Mouse (Mus musculus) hindbrain, embryonic 15.5 days (tissue): Measurements from ENCODE around the gene Rbm8a. TPM values are rescaled to one million over a fixed set of nuclear protein-coding genes. Genes with fewer than 3 reads are reported as not detected.
"Not testable (repeated sequence)": the region's sequence is repeated elsewhere in the genome, so short reads cannot be mapped to it uniquely, and the experiment has no call there.

ENCODE experiments used
- ATAC-seq: fragments of 200-750 bp; cut with Nextera tagmentation; 2 replicates; pipeline ENCODE4 v1.8.0; 2017; ENCODE audit warnings: low read depth, moderate number of reproducible peaks, moderate TSS enrichment; ENCODE audit not compliant: low FRiP score
- H3K27ac ChIP-seq: fragments of 300-500 bp; sonication (generic); replicated peaks from 2 replicates; pipeline ENCODE4 v1.5.1; 2015; ENCODE audit warnings: mild to moderate bottlenecking, inconsistent platforms
- H3K27me3 ChIP-seq: fragments of 300-500 bp; sonication (generic); 2 replicates; pipeline ENCODE4 v1.6.1; 2015; ENCODE audit warnings: control low read depth, inconsistent platforms
- H3K36me3 ChIP-seq: fragments of 300-500 bp; sonication (generic); 2 replicates; pipeline ENCODE4 v1.6.1; 2015; ENCODE audit warnings: control low read depth, inconsistent platforms
- H3K4me1 ChIP-seq: fragments of 300-500 bp; sonication (generic); replicated peaks from 2 replicates; pipeline ENCODE4 v1.6.1; 2015; ENCODE audit warnings: control low read depth, inconsistent platforms
- H3K4me2 ChIP-seq: fragments of 300-500 bp; sonication (generic); 2 replicates; pipeline ENCODE4 v1.6.1; 2015; ENCODE audit warnings: moderate library complexity, mild to moderate bottlenecking, inconsistent platforms
- H3K4me3 ChIP-seq: fragments of 300-500 bp; sonication (generic); 2 replicates; pipeline ENCODE4 v1.5.1; 2015; ENCODE audit warnings: mild to moderate bottlenecking, inconsistent platforms
- H3K9ac ChIP-seq: fragments of 300-500 bp; sonication (generic); 2 replicates; pipeline ENCODE4 v1.6.1; 2015; ENCODE audit warnings: inconsistent platforms
- H3K9me3 ChIP-seq: fragments of 300-500 bp; sonication (generic); 2 replicates; pipeline ENCODE4 v1.6.1; 2016; ENCODE audit warnings: control low read depth, inconsistent platforms
- WGBS: fragments of 180-500 bp; shearing (Covaris S2); methylation state at CpG from one replicate; pipeline ENCODE4 v1.1.7; 2015; 5-methylcytosine and 5-hydroxymethylcytosine counted together
- polyA plus RNA-seq: library from polyadenylated mRNA; unstranded; fragments of >200 nt; fragmentation: Nextera tagmentation; extraction: Ambion mirVana; gene quantifications from 2 replicates; pipeline ENCODE4 v1.2.1, GENCODE M21; 2015

Rbm8a gene
- polyA plus RNA-seq, 1 experiment from 2014 or later: 109 TPM

- Histone ChIP-seq H3K36me3 (no peaks in the 10 kb centered on the region), H3K9ac (no peak overlapping the region; the same call in 1 of the 2 replicates), H3K27ac (peak overlapping the region; percentile 64), H3K4me1 (peaks cover 18% of the 10 kb centered on the region), H3K9me3 (no peaks in the 10 kb centered on the region), H3K4me3 (peak overlapping the region; percentile 34), H3K27me3 (no peaks in the 10 kb centered on the region), H3K4me2 (peak overlapping the region; percentile 67)
- WGBS: 47% methylated on average over 8 of the region's 8 CpGs
- 0 out of 2 replicates have a peak, but pooled peaks have one; percentile 4 for ATAC-seq
Observed at GRCm38 (mm10) chr3:96662731-96663316, 33.1 kb downstream of the Rbm8a start.

- Histone ChIP-seq H3K9me3 (no peaks in the 10 kb centered on the region), H3K36me3 (no peaks in the 10 kb centered on the region), H3K4me3 (peak overlapping the region; percentile 34), H3K4me1 (peaks cover 18% of the 10 kb centered on the region), H3K9ac (peak overlapping the region; percentile 35), H3K4me2 (peak overlapping the region; percentile 67), H3K27ac (peak overlapping the region; percentile 64), H3K27me3 (no peaks in the 10 kb centered on the region)
- WGBS: 5% methylated on average over 15 of the region's 18 CpGs
- peak; percentile 88 for ATAC-seq
Observed at GRCm38 (mm10) chr3:96663432-96664239, 33.9 kb downstream of the Rbm8a start.

GRCm38 (mm10) chr3:96665732-96666363, 36.1 kb downstream of the Rbm8a start:
- H3K4me3 ChIP-seq, H3K4me2 ChIP-seq, H3K9ac ChIP-seq, H3K36me3 ChIP-seq, ATAC-seq, H3K27ac ChIP-seq, H3K9me3 ChIP-seq, H3K27me3 ChIP-seq: not testable (repeated sequence)
- 88% methylated on average over 7 of the region's 7 CpGs for WGBS
- peaks cover 24% of the 10 kb centered on the region for H3K4me1 ChIP-seq

- WGBS: 93% methylated on average over 5 of the region's 5 CpGs
Observed at GRCm38 (mm10) chr3:96666916-96667315, 37.2 kb downstream of the Rbm8a start.

GRCm38 (mm10) chr3:96667316-96667715, 37.6 kb downstream of the Rbm8a start:
- Histone ChIP-seq H3K27me3 (0 out of 2 replicates have a peak, but pooled peaks cover 4% of the 10 kb centered on the region), H3K4me1 (peaks cover 24% of the 10 kb centered on the region), H3K4me3 (no peak overlapping the region), H3K36me3 (no peaks in the 10 kb centered on the region), H3K4me2 (no peak overlapping the region), H3K9ac (no peak overlapping the region), H3K9me3 (no peaks in the 10 kb centered on the region), H3K27ac (no peak overlapping the region)
- 40% methylated on average over 1 of the region's 1 CpGs for WGBS
- ATAC-seq: no peak

More at GRCm38 (mm10) chr3:96666916-96667315, 37.2 kb downstream of the Rbm8a start:
- H3K36me3 ChIP-seq: no peaks in the 10 kb centered on the region
- peaks cover 24% of the 10 kb centered on the region for H3K4me1 ChIP-seq
- H3K4me2 ChIP-seq: no peak overlapping the region
- H3K9me3 ChIP-seq: no peaks in the 10 kb centered on the region
- no peak overlapping the region for H3K9ac ChIP-seq
- no peak overlapping the region for H3K27ac ChIP-seq
- no peak for ATAC-seq
- H3K4me3 ChIP-seq: no peak overlapping the region
- H3K27me3 ChIP-seq: 0 out of 2 replicates have a peak, but pooled peaks cover 4% of the 10 kb centered on the region

GRCm38 (mm10) chr3:96668424-96669067, 38.8 kb downstream of the Rbm8a start:
- Histone ChIP-seq H3K36me3 (no peaks in the 10 kb centered on the region), H3K4me1 (peaks cover 13% of the 10 kb centered on the region), H3K9me3 (no peaks in the 10 kb centered on the region), H3K27ac (no peak overlapping the region), H3K4me3 (no peak overlapping the region), H3K4me2 (no peak overlapping the region), H3K9ac (no peak overlapping the region), H3K27me3 (0 out of 2 replicates have a peak, but pooled peaks cover 4% of the 10 kb centered on the region)
- 97% methylated on average over 5 of the region's 5 CpGs for WGBS
- no peak for ATAC-seq

- peak; percentile 92 for ATAC-seq
- 5% methylated on average over 35 of the region's 35 CpGs for WGBS
Observed at GRCm38 (mm10) chr3:96669727-96670468, 40.2 kb downstream of the Rbm8a start, which contains the start of gene Ankrd35. Gene Ankrd35, plus strand, starts transcription at chr3:96670131.

GRCm38 (mm10) chr3:96671519-96671918, 41.8 kb downstream of the Rbm8a start:
- no peak overlapping the region for H3K4me2 ChIP-seq
- H3K9ac ChIP-seq: no peak overlapping the region
- peaks cover 5% of the 10 kb centered on the region for H3K4me1 ChIP-seq
- 96% methylated on average over 5 of the region's 5 CpGs for WGBS
- 0 out of 2 replicates have a peak, but pooled peaks cover 4% of the 10 kb centered on the region for H3K27me3 ChIP-seq
- H3K4me3 ChIP-seq: no peak overlapping the region
- no peaks in the 10 kb centered on the region for H3K9me3 ChIP-seq
- no peak for ATAC-seq
- H3K36me3 ChIP-seq: no peaks in the 10 kb centered on the region
- no peak overlapping the region for H3K27ac ChIP-seq

More at GRCm38 (mm10) chr3:96669727-96670468, 40.2 kb downstream of the Rbm8a start, which contains the start of gene Ankrd35:
- Histone ChIP-seq H3K4me3 (peak within 1 kb of the TSS; percentile 50), H3K27ac (no peak within 1 kb of the TSS), H3K9ac (peak within 1 kb of the TSS; percentile 48), H3K36me3 (no peaks in the 10 kb centered on the region), H3K4me2 (peak within 1 kb of the TSS; percentile 94), H3K4me1 (peaks cover 5% of the 10 kb centered on the region), H3K27me3 (0 out of 2 replicates have a peak, but pooled peaks cover 4% of the 10 kb centered on the region), H3K9me3 (no peaks in the 10 kb centered on the region)

GRCm38 (mm10) chr3:96673514-96673913, 43.8 kb downstream of the Rbm8a start:
- H3K9ac ChIP-seq: no peak overlapping the region
- H3K4me1 ChIP-seq: peaks cover 5% of the 10 kb centered on the region
- no peaks in the 10 kb centered on the region for H3K36me3 ChIP-seq
- H3K27me3 ChIP-seq: 0 out of 2 replicates have a peak, but pooled peaks cover 4% of the 10 kb centered on the region
- no peak overlapping the region for H3K27ac ChIP-seq
- H3K4me2 ChIP-seq: no peak overlapping the region
- 69% methylated on average over 4 of the region's 4 CpGs for WGBS
- no peak overlapping the region for H3K4me3 ChIP-seq
- no peak for ATAC-seq
- no peaks in the 10 kb centered on the region for H3K9me3 ChIP-seq

- Histone ChIP-seq H3K9me3 (no peaks in the 10 kb centered on the region), H3K4me3 (no peak overlapping the region), H3K27ac (no peak overlapping the region), H3K9ac (no peak overlapping the region), H3K4me1 (peaks cover 5% of the 10 kb centered on the region), H3K4me2 (no peak overlapping the region), H3K36me3 (no peaks in the 10 kb centered on the region), H3K27me3 (0 out of 2 replicates have a peak, but pooled peaks cover 4% of the 10 kb centered on the region)
- ATAC-seq: no peak
- WGBS: 68% methylated on average over 8 of the region's 8 CpGs
Observed at GRCm38 (mm10) chr3:96674442-96674841, 44.7 kb downstream of the Rbm8a start.

GRCm38 (mm10) chr3:96675171-96675570, 45.4 kb downstream of the Rbm8a start:
- 87% methylated on average over 3 of the region's 3 CpGs for WGBS
- H3K27ac ChIP-seq: no peak overlapping the region
- no peaks in the 10 kb centered on the region for H3K36me3 ChIP-seq
- H3K4me3 ChIP-seq: no peak overlapping the region
- ATAC-seq: no peak
- no peaks in the 10 kb centered on the region for H3K9me3 ChIP-seq
- H3K4me1 ChIP-seq: peaks cover 11% of the 10 kb centered on the region
- H3K9ac ChIP-seq: no peak overlapping the region
- H3K27me3 ChIP-seq: 0 out of 2 replicates have a peak, but pooled peaks cover 4% of the 10 kb centered on the region
- H3K4me2 ChIP-seq: no peak overlapping the region
